Mouse (Mus musculus) liver, embryonic 16.5 days (tissue): Measurements from ENCODE around the gene Tbkbp1. TPM values are rescaled to one million over a fixed set of nuclear protein-coding genes. Genes with fewer than 3 reads are reported as not detected.

ENCODE experiments used
- ATAC-seq: fragments of 200-750 bp; cut with Nextera tagmentation; 2 replicates; pipeline ENCODE4 v1.8.0; 2017; ENCODE audit warnings: low read depth, mild to moderate bottlenecking, moderate number of reproducible peaks, moderate library complexity
- H3K27ac ChIP-seq: fragments of 300-500 bp; sonication (generic); 2 replicates; pipeline ENCODE4 v1.5.1; 2014; ENCODE audit warnings: mild to moderate bottlenecking, low read length
- H3K27me3 ChIP-seq: fragments of 300-500 bp; sonication (generic); 2 replicates; pipeline ENCODE4 v1.6.1; 2014; ENCODE audit warnings: low read depth, low read length, mixed read lengths; ENCODE audit not compliant: control insufficient read depth, insufficient read depth
- H3K36me3 ChIP-seq: fragments of 300-500 bp; sonication (generic); 2 replicates; pipeline ENCODE4 v1.6.1; 2014; ENCODE audit warnings: mild to moderate bottlenecking; ENCODE audit not compliant: control insufficient read depth, insufficient read depth
- H3K4me1 ChIP-seq: fragments of 300-500 bp; sonication (generic); 2 replicates; pipeline ENCODE4 v1.6.1; 2014; ENCODE audit warnings: low read depth, low read length, mixed read lengths; ENCODE audit not compliant: control insufficient read depth
- H3K4me2 ChIP-seq: fragments of 300-500 bp; sonication (generic); 2 replicates; pipeline ENCODE4 v1.6.1; 2014; ENCODE audit warnings: low read depth, low read length, mixed read lengths
- H3K4me3 ChIP-seq: fragments of 300-500 bp; sonication (generic); 2 replicates; pipeline ENCODE4 v1.5.1; 2014; ENCODE audit warnings: low read depth, mild to moderate bottlenecking, low read length
- H3K9ac ChIP-seq: fragments of 300-500 bp; sonication (generic); 2 replicates; pipeline ENCODE4 v1.6.1; 2014; ENCODE audit warnings: low read depth, low read length
- H3K9me3 ChIP-seq: fragments of 300-500 bp; sonication (generic); replicated peaks from 2 replicates; pipeline ENCODE4 v1.6.1; 2016; ENCODE audit warnings: low read length; ENCODE audit not compliant: control insufficient read depth
- WGBS: fragments of 180-500 bp; shearing (Covaris S2); extraction: QIAGEN DNeasy Blood & Tissue Kit; methylation state at CpG from one replicate; pipeline ENCODE4 v1.1.7; 2014; ENCODE audit not compliant: insufficient replicate concordance; 5-methylcytosine and 5-hydroxymethylcytosine counted together
- polyA plus RNA-seq: library from polyadenylated mRNA; unstranded; fragments of >200 nt; fragmentation: Nextera tagmentation; extraction: Ambion mirVana; gene quantifications from 2 replicates; pipeline ENCODE4 v1.2.1, GENCODE M21; 2015

Tbkbp1 gene
- polyA plus RNA-seq, 1 experiment from 2014 or later: 1.1 TPM

GRCm38 (mm10) chr11:97126645-97127468 is 24.4 kb downstream of the Tbkbp1 start:
- Histone ChIP-seq H3K27me3 (peaks cover 6% of the 10 kb centered on the region), H3K9ac (peak overlapping the region; percentile 35), H3K9me3 (no peaks in the 10 kb centered on the region), H3K4me1 (peaks cover 3% of the 10 kb centered on the region; the same call in 1 of the 2 replicates), H3K27ac (no peak overlapping the region), H3K4me2 (peak overlapping the region; percentile 62), H3K36me3 (no peaks in the 10 kb centered on the region), H3K4me3 (peak overlapping the region; percentile 55)
- 4% methylated on average over 32 of the region's 32 CpGs for WGBS
- ATAC-seq: peak; percentile 67

GRCm38 (mm10) chr11:97124266-97125036 is 26.8 kb downstream of the Tbkbp1 start:
- Histone ChIP-seq H3K9me3 (no peaks in the 10 kb centered on the region), H3K4me1 (peaks cover 3% of the 10 kb centered on the region; the same call in 1 of the 2 replicates), H3K27me3 (peaks cover 6% of the 10 kb centered on the region), H3K4me2 (no peak overlapping the region), H3K9ac (no peak overlapping the region), H3K27ac (no peak overlapping the region), H3K4me3 (no peak overlapping the region), H3K36me3 (no peaks in the 10 kb centered on the region)
- no peak for ATAC-seq
- WGBS: 56% methylated on average over 10 of the region's 10 CpGs

- Histone ChIP-seq H3K4me3 (no peak overlapping the region), H3K9ac (no peak overlapping the region), H3K4me1 (peaks cover 3% of the 10 kb centered on the region; the same call in 1 of the 2 replicates), H3K27ac (no peak overlapping the region), H3K27me3 (peaks cover 15% of the 10 kb centered on the region), H3K4me2 (no peak overlapping the region), H3K36me3 (no peaks in the 10 kb centered on the region), H3K9me3 (no peaks in the 10 kb centered on the region)
- no peak for ATAC-seq
- 9% methylated on average over 11 of the region's 11 CpGs for WGBS
Measured at GRCm38 (mm10) chr11:97123282-97123890, 27.9 kb downstream of the Tbkbp1 start.

GRCm38 (mm10) chr11:97120641-97121040 is 30.7 kb downstream of the Tbkbp1 start:
- H3K27me3 ChIP-seq: peaks cover 33% of the 10 kb centered on the region
- ATAC-seq: no peak
- H3K4me3 ChIP-seq: no peak overlapping the region
- WGBS: 51% methylated on average over 3 of the region's 3 CpGs
- no peaks in the 10 kb centered on the region for H3K4me1 ChIP-seq
- no peak overlapping the region for H3K27ac ChIP-seq
- no peaks in the 10 kb centered on the region for H3K9me3 ChIP-seq
- no peak overlapping the region for H3K4me2 ChIP-seq
- no peak overlapping the region for H3K9ac ChIP-seq
- H3K36me3 ChIP-seq: no peaks in the 10 kb centered on the region

- no peak for ATAC-seq
- no peak overlapping the region for H3K27ac ChIP-seq
- no peak overlapping the region for H3K9ac ChIP-seq
- no peak overlapping the region for H3K4me2 ChIP-seq
- no peak overlapping the region for H3K4me3 ChIP-seq
- peaks cover 37% of the 10 kb centered on the region for H3K27me3 ChIP-seq
- WGBS: 67% methylated on average over 10 of the region's 10 CpGs
- H3K9me3 ChIP-seq: no peaks in the 10 kb centered on the region
- H3K36me3 ChIP-seq: no peaks in the 10 kb centered on the region
- H3K4me1 ChIP-seq: no peaks in the 10 kb centered on the region
Measured at GRCm38 (mm10) chr11:97120221-97120620, 31.1 kb downstream of the Tbkbp1 start.

GRCm38 (mm10) chr11:97115797-97116196 is 35.5 kb downstream of the Tbkbp1 start:
- Histone ChIP-seq H3K4me3 (peak overlapping the region; percentile 38; the same call in 1 of the 2 replicates), H3K4me2 (peak overlapping the region; percentile 53), H3K4me1 (peaks cover 3% of the 10 kb centered on the region; the same call in 1 of the 2 replicates), H3K9ac (no peak overlapping the region), H3K27ac (no peak overlapping the region), H3K9me3 (no peaks in the 10 kb centered on the region), H3K36me3 (no peaks in the 10 kb centered on the region), H3K27me3 (peaks cover 67% of the 10 kb centered on the region)
- WGBS: 5% methylated on average over 11 of the region's 11 CpGs
- no peak for ATAC-seq

- H3K27ac ChIP-seq: no peak within 1 kb of the TSS
- H3K36me3 ChIP-seq: no peaks in the 10 kb centered on the region
- H3K4me2 ChIP-seq: peak within 1 kb of the TSS; percentile 53
- H3K4me1 ChIP-seq: peaks cover 3% of the 10 kb centered on the region; the same call in 1 of the 2 replicates
- H3K9ac ChIP-seq: no peak within 1 kb of the TSS
- no peak for ATAC-seq
- WGBS: 1% methylated on average over 85 of the region's 87 CpGs
- peak within 1 kb of the TSS; percentile 38 for H3K4me3 ChIP-seq
- peaks cover 67% of the 10 kb centered on the region for H3K27me3 ChIP-seq
- no peaks in the 10 kb centered on the region for H3K9me3 ChIP-seq
Measured at GRCm38 (mm10) chr11:97114671-97115601, 36.4 kb downstream of the Tbkbp1 start, which contains the start of gene Tbx21. Tbx21 (minus strand) TSS chr11:97115331.

GRCm38 (mm10) chr11:97112519-97113125 is 38.7 kb downstream of the Tbkbp1 start:
- 67% methylated on average over 9 of the region's 9 CpGs for WGBS
- ATAC-seq: no peak
- no peak overlapping the region for H3K4me2 ChIP-seq
- peaks cover 3% of the 10 kb centered on the region; the same call in 1 of the 2 replicates for H3K4me1 ChIP-seq
- H3K4me3 ChIP-seq: no peak overlapping the region
- no peaks in the 10 kb centered on the region for H3K9me3 ChIP-seq
- no peak overlapping the region for H3K27ac ChIP-seq
- H3K36me3 ChIP-seq: no peaks in the 10 kb centered on the region
- peaks cover 51% of the 10 kb centered on the region for H3K27me3 ChIP-seq
- no peak overlapping the region for H3K9ac ChIP-seq
